Mouse (Mus musculus): ENCODE measurements around the gene Iqgap3. TPM values are rescaled to one million over a fixed set of nuclear protein-coding genes. Genes with fewer than 3 reads are reported as not detected.

The Iqgap3 gene
- total RNA-seq, 2 experiments from 2014 or later: 15.6 to 19.3 TPM

- intact Hi-C loops (cut with DNase I): no loop called here
- no peak for DNase-seq
Measured at GRCm38 (mm10) chr3:88147866-88148265, 66.1 kb downstream of the Iqgap3 start.

- intact Hi-C loops (cut with DNase I): no loop called here
- no peak for DNase-seq
Measured at GRCm38 (mm10) chr3:88148354-88148753, 66.6 kb downstream of the Iqgap3 start.

- intact Hi-C loops (cut with DNase I): no loop called here
Measured at GRCm38 (mm10) chr3:88148776-88149509, 67.2 kb downstream of the Iqgap3 start.

GRCm38 (mm10) chr3:88149510-88149974 is 67.8 kb downstream of the Iqgap3 start:
- intact Hi-C loops (cut with DNase I): no loop called here
- no peak for DNase-seq

More at GRCm38 (mm10) chr3:88148776-88149509, 67.2 kb downstream of the Iqgap3 start:
- peak; percentile 85 to 87 for DNase-seq

- intact Hi-C loops (cut with DNase I): no loop called here
- DNase-seq: peak; percentile 70 to 72
Measured at GRCm38 (mm10) chr3:88150061-88150998, 68.6 kb downstream of the Iqgap3 start.

GRCm38 (mm10) chr3:88150999-88151364 is 69.2 kb downstream of the Iqgap3 start:
- no peak for DNase-seq
- intact Hi-C loops (cut with DNase I): no loop called here

GRCm38 (mm10) chr3:88152056-88152455 is 70.3 kb downstream of the Iqgap3 start:
- intact Hi-C loops (cut with DNase I): no loop called here
- no peak for DNase-seq

GRCm38 (mm10) chr3:88153290-88154011 is 71.7 kb downstream of the Iqgap3 start:
- intact Hi-C loops (cut with DNase I): no loop called here
- DNase-seq: no peak

GRCm38 (mm10) chr3:88154236-88154635 is 72.5 kb downstream of the Iqgap3 start:
- intact Hi-C loops (cut with DNase I): no loop called here
- no peak for DNase-seq

GRCm38 (mm10) chr3:88156817-88157216 is 75.0 kb downstream of the Iqgap3 start:
- intact Hi-C loops (cut with DNase I): loop anchor here (5.0 kb wide), 1 partner anchor 70 kb away; no protein-coding TSS in a partner anchor
- no peak for DNase-seq

GRCm38 (mm10) chr3:88157771-88158597 is 76.2 kb downstream of the Iqgap3 start:
- intact Hi-C loops (cut with DNase I): loop anchor here (5.0 kb wide), 1 partner anchor 71 kb away; no protein-coding TSS in a partner anchor

GRCm38 (mm10) chr3:88158991-88159390 is 77.2 kb downstream of the Iqgap3 start:
- intact Hi-C loops (cut with DNase I): loop anchor here (5.0 kb wide), 1 partner anchor 72 kb away; no protein-coding TSS in a partner anchor
- DNase-seq: no peak

More at GRCm38 (mm10) chr3:88157771-88158597, 76.2 kb downstream of the Iqgap3 start:
- DNase-seq: peak; percentile 63 to 71

GRCm38 (mm10) chr3:88160856-88161255 is 79.1 kb downstream of the Iqgap3 start:
- no peak for DNase-seq
- intact Hi-C loops (cut with DNase I): no loop called here

- intact Hi-C loops (cut with DNase I): no loop called here
- peak; percentile 76 to 82 for DNase-seq
Measured at GRCm38 (mm10) chr3:88162259-88162658, 80.5 kb downstream of the Iqgap3 start.

GRCm38 (mm10) chr3:88162811-88163210 is 81.0 kb downstream of the Iqgap3 start:
- DNase-seq: no peak
- intact Hi-C loops (cut with DNase I): no loop called here

GRCm38 (mm10) chr3:88163847-88164246 is 82.1 kb downstream of the Iqgap3 start:
- no peak for DNase-seq
- intact Hi-C loops (cut with DNase I): no loop called here

- intact Hi-C loops (cut with DNase I): no loop called here
- no peak for DNase-seq
Measured at GRCm38 (mm10) chr3:88164263-88164662, 82.5 kb downstream of the Iqgap3 start.

GRCm38 (mm10) chr3:88166056-88166455 is 84.3 kb downstream of the Iqgap3 start:
- peak; percentile 72 to 80 for DNase-seq
- intact Hi-C loops (cut with DNase I): no loop called here

GRCm38 (mm10) chr3:88170361-88170760 is 88.6 kb downstream of the Iqgap3 start:
- intact Hi-C loops (cut with DNase I): no loop called here
- no peak for DNase-seq

All from heart, postnatal 10 days (tissue).